Mouse (Mus musculus) forebrain, embryonic 11.5 days (tissue): Measurements from ENCODE around the gene Zfp821. TPM values are rescaled to one million over a fixed set of nuclear protein-coding genes. Genes with fewer than 3 reads are reported as not detected.

ENCODE experiments used
- ATAC-seq: fragments of 200-750 bp; cut with Nextera tagmentation; replicated peaks from 2 replicates; pipeline ENCODE4 v1.8.0; 2017; ENCODE audit warnings: moderate TSS enrichment; ENCODE audit not compliant: low FRiP score
- DNase-seq: peaks from one replicate; pipeline ENCODE4 v3.0.0-alpha.2; 2017; ENCODE audit warnings: low spot score
- H3K27ac ChIP-seq: fragments of 300-500 bp; sonication (generic); 2 replicates; pipeline ENCODE4 v1.5.1; 2014; ENCODE audit warnings: low read depth, low read length
- H3K27me3 ChIP-seq: fragments of 300-500 bp; sonication (generic); 2 replicates; pipeline ENCODE4 v1.6.1; 2014; ENCODE audit warnings: mild to moderate bottlenecking, low read length, mixed read lengths; ENCODE audit not compliant: control insufficient read depth, insufficient read depth
- H3K36me3 ChIP-seq: fragments of 300-500 bp; sonication (generic); 2 replicates; pipeline ENCODE4 v1.6.1; 2014; ENCODE audit warnings: mild to moderate bottlenecking, low read length, moderate library complexity, mixed read lengths; ENCODE audit not compliant: control insufficient read depth, insufficient read depth
- H3K4me1 ChIP-seq: fragments of 300-500 bp; sonication (generic); replicated peaks from 2 replicates; pipeline ENCODE4 v1.6.1; 2014; ENCODE audit warnings: low read length, mixed read lengths; ENCODE audit not compliant: control insufficient read depth, insufficient read depth
- H3K4me2 ChIP-seq: fragments of 300-500 bp; sonication (generic); 2 replicates; pipeline ENCODE4 v1.6.1; 2014; ENCODE audit warnings: low read depth, mild to moderate bottlenecking, low read length, moderate library complexity, mixed read lengths; ENCODE audit not compliant: severe bottlenecking
- H3K4me3 ChIP-seq: fragments of 300-500 bp; sonication (generic); 2 replicates; pipeline ENCODE4 v1.5.1; 2014; ENCODE audit warnings: low read depth, low read length
- H3K9ac ChIP-seq: fragments of 300-500 bp; sonication (generic); 2 replicates; pipeline ENCODE4 v1.6.1; 2014; ENCODE audit warnings: low read length
- H3K9me3 ChIP-seq: fragments of 300-500 bp; sonication (generic); 2 replicates; pipeline ENCODE4 v1.6.1; 2016; ENCODE audit warnings: low read length, mixed read lengths; ENCODE audit not compliant: control insufficient read depth
- WGBS: fragments of 180-500 bp; shearing (Covaris S2); extraction: QIAGEN DNeasy Blood & Tissue Kit; methylation state at CpG from one replicate; pipeline ENCODE4 v1.1.7; 2014; 5-methylcytosine and 5-hydroxymethylcytosine counted together
- polyA plus RNA-seq: library from polyadenylated mRNA; unstranded; fragments of >200 nt; fragmentation: Nextera tagmentation; extraction: Ambion mirVana; gene quantifications from 2 replicates; pipeline ENCODE4 v1.2.1, GENCODE M21; 2014

Zfp821 gene
- 50.2 and 56.1 TPM in 2 replicates for polyA plus RNA-seq

DNA sequence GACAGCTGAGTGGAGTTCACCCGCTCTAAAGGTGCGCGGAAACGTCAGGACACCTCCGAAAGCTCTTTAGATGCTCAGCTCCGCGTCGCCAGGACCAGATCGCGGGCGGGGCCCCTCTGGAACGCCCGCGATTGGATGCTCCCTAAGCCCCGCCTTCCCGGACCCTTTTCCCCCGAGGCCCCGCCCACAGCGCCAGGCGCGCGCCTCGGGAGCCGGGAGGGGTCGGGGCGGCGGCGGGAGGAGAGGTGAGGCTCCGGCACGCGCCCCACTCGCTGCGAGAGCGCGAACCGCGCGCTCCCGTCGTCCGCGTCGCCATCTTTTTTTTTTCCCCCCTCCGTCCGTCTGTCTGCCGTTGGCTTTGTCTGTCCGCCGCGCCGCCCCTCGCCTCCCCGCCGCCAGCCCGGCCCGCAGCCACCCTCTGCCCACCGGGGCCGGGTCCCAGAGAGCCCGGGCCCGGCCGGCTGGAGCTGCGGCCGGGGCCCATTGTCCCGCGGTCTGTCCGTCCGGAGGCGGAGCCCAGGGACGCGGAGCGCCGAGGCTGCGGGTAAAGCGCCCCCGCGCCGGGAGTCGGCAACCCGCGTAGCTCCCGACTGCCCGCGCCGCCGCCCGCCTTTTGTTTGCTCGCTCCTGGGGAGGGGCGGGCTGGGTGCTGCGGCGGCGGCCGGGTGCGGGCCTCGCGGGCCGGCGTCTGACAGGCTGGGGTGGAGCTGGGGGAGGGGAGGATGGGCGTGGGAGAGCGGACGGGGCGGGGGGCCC, at the start of gene Zfp821:
Gene Zfp821, plus strand, starts transcription at position 227 of the 756 bp plus-strand sequence.
- peak within 1 kb of the TSS; percentile 91 for H3K4me3 ChIP-seq
- ATAC-seq (peak; percentile 88), DNase-seq (peak; percentile 97)
- peak within 1 kb of the TSS; percentile 66 for H3K4me2 ChIP-seq
- peaks cover 4% of the 10 kb centered on the region; the same call in 1 of the 2 replicates for H3K27me3 ChIP-seq
- under 1% methylated on average over 55 of the region's 100 CpGs for WGBS
- H3K4me1 ChIP-seq: peaks cover 7% of the 10 kb centered on the region
- peak within 1 kb of the TSS; percentile 90 for H3K27ac ChIP-seq
- H3K9me3 ChIP-seq: no peaks in the 10 kb centered on the region
- peak within 1 kb of the TSS; percentile 99 for H3K9ac ChIP-seq
- H3K36me3 ChIP-seq: peaks cover 5% of the 10 kb centered on the region; the same call in 1 of the 2 replicates

DNA sequence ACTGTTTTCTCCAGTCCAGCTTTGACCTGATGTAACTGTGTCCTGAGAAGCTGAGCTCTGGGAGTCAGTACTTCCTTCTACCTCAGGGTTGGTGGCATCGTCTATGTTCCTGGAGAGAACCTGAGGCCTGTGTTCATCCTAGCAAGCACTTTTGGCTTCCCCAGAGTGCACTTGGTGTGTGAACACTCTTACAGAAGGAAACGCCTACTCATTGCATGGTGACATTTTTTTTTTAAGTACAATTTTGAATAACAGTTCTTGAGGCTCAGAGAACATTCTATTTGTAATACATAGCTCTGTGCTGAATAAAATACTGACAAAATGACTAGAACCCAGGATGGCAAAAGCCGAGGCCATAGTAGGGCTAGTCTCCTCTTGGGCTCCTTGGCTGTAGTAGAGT, 48.5 kb upstream of the Zfp821 start:
- Histone ChIP-seq H3K4me2 (no peak overlapping the region), H3K27me3 (no peaks in the 10 kb centered on the region), H3K27ac (no peak overlapping the region), H3K9me3 (no peaks in the 10 kb centered on the region), H3K9ac (no peak overlapping the region), H3K36me3 (no peaks in the 10 kb centered on the region), H3K4me1 (no peaks in the 10 kb centered on the region), H3K4me3 (no peak overlapping the region)
- no peak for ATAC-seq
- 91% methylated on average over 3 of the region's 3 CpGs for WGBS
- DNase-seq: no peak

DNA sequence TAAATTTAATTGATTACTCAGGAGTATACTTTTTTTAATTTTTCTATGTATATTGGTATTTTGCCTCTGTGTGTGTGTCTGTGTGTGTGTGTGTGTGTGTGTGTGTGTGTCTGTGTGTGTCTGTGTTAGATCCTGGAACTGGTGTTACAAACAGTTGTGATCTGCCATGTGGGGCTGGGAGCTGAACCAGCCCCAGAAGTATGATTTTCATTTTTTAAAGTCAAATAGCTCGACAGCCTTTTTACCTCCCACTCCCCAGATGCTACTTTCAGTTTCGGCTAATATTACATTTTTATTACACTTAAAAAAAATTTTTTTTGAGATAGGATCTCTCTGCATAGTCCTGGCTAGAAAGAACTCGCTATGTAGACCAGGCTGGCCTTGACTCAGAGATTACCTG, 43.0 kb upstream of the Zfp821 start:
- Histone ChIP-seq H3K9ac (no peak overlapping the region), H3K4me2 (no peak overlapping the region), H3K9me3 (no peaks in the 10 kb centered on the region), H3K36me3 (no peaks in the 10 kb centered on the region), H3K27me3 (no peaks in the 10 kb centered on the region), H3K27ac (no peak overlapping the region), H3K4me1 (no peaks in the 10 kb centered on the region), H3K4me3 (no peak overlapping the region)
- DNase-seq (no peak), ATAC-seq (no peak)
- WGBS: 89% methylated on average over 3 of the region's 3 CpGs

DNA sequence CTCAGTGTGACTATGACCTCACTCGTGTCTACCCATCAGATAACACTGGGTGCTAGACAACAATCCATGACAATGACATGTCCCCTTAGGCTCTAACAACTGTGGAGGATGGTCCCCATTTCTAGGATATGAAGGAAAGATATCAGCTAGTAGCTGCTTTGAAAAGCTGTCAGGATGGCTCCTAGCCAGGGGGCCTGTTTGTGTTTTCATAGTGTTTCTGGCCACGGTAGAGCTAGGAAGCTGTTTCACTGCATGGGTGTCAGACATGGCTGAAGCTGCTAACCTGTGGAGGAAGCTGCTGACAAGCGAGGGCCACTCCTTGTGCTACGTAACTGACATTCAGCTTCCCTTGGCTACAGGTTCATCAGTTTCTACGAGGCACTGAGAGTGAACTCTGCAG, 38.7 kb upstream of the Zfp821 start:
- H3K9ac ChIP-seq: no peak overlapping the region
- DNase-seq (no peak), ATAC-seq (no peak)
- H3K27me3 ChIP-seq: no peaks in the 10 kb centered on the region
- WGBS: 88% methylated on average over 5 of the region's 5 CpGs
- H3K27ac ChIP-seq: no peak overlapping the region
- no peak overlapping the region for H3K4me3 ChIP-seq
- H3K4me1 ChIP-seq: no peaks in the 10 kb centered on the region
- no peaks in the 10 kb centered on the region for H3K9me3 ChIP-seq
- H3K4me2 ChIP-seq: no peak overlapping the region
- no peaks in the 10 kb centered on the region for H3K36me3 ChIP-seq

DNA sequence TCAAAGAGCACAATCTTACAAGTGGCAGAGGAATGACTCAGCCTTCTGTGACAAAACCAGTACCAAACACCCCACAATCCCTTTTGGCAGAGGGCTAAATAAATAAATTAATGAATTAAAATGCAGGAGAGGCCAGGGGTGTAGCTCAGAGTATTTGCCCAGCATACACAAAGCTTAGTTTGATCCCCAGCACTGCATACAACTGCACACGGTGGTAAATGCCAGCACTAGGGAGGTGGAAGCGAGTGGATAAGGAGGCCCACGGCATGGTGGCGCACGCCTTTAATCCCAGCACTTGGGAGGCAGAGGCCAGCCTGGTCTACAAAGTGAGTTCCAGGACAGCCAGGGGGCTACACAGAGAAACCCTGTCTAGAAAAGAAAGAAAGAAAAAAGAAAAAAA, 32.7 kb upstream of the Zfp821 start:
- Histone ChIP-seq H3K4me3 (no peak overlapping the region), H3K27me3 (no peaks in the 10 kb centered on the region), H3K4me1 (no peaks in the 10 kb centered on the region), H3K9ac (no peak overlapping the region), H3K9me3 (no peaks in the 10 kb centered on the region), H3K36me3 (peaks cover 9% of the 10 kb centered on the region), H3K27ac (no peak overlapping the region), H3K4me2 (no peak overlapping the region)
- no peak for ATAC-seq
- no peak for DNase-seq
- 91% methylated on average over 5 of the region's 5 CpGs for WGBS

DNA sequence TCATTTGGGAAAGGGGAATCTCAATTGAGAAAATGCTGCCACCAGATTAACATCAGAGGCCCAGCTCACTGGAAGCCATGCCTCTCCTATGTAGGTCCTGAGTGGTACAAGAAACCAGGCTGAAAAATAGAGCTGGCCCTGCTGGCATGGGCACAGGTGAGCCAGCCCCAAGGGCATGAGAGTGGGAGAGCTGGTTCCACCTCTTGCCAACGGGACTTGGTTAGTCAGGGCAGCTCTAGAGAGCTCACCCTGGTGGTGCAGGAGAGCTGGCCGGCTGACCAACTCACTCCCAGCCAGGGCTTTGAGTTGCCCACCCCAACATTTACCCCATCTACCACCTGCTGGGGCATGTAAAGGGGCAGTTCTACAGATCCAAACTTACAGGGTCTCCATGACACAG, 31.8 kb upstream of the Zfp821 start:
- Histone ChIP-seq H3K27ac (no peak overlapping the region), H3K36me3 (peaks cover 9% of the 10 kb centered on the region), H3K9me3 (no peaks in the 10 kb centered on the region), H3K9ac (no peak overlapping the region), H3K27me3 (no peaks in the 10 kb centered on the region), H3K4me3 (no peak overlapping the region), H3K4me2 (no peak overlapping the region), H3K4me1 (no peaks in the 10 kb centered on the region)
- 89% methylated on average over 2 of the region's 2 CpGs for WGBS
- ATAC-seq: no peak
- no peak for DNase-seq

DNA sequence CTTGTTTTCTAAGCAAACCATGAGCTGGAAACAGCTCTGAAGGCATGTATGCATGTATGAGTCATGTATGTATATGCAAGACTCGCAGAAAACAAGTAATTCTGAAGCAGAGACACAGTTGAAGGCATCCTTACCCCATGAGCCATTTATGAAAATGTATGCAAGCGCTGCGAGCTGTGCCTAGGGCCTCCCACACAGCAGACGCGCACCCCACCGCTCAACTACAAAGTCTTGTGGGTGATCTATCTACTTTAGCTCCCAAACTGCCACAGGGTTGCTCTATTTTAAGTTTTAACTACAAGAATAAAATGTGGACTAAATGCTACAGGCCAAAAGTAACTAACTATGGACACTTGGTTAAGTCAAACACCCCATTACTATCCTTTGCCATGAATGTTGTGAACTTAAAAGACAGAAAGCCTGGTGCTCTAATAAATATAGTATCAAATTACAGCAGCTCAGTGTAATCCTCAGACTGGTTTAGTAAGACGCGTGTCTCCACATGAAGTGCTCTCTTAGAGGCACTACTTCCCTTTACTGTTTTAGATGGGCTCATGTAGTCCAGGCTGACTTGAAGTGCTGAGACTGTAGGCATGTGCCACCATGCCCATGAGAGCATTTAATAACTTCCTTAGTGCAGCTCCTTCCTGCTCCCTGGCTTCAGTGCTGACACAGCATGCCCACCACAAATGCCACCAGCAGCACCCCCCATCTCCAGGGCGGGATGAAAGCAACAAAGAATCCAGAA, 29.3 kb upstream of the Zfp821 start:
- no peak for DNase-seq
- H3K4me2 ChIP-seq: no peak overlapping the region
- H3K9ac ChIP-seq: no peak overlapping the region
- peaks cover 9% of the 10 kb centered on the region for H3K36me3 ChIP-seq
- no peak overlapping the region for H3K4me3 ChIP-seq
- H3K27ac ChIP-seq: no peak overlapping the region
- no peaks in the 10 kb centered on the region for H3K4me1 ChIP-seq
- H3K9me3 ChIP-seq: no peaks in the 10 kb centered on the region
- no peak for ATAC-seq
- no peaks in the 10 kb centered on the region for H3K27me3 ChIP-seq
- WGBS: 94% methylated on average over 9 of the region's 9 CpGs

DNA sequence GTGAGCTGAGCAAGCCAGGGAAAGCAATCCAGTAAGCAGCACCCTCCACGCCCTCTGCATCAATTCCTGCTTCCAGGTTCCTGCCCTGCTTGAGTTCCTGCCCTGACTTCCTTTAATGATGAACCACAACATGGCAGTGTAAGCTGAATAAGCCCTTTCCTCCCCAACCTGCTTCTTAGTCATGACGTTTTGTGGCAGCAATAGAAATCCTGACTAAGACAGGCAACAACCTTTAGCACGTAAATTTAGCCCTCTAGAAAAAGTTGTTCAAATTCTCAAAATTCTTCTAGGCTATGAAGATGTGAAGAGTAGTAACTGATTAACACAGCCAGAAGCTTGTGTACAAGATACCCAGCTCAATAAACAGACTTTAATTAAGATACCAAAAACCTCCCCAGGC, 23.8 kb upstream of the Zfp821 start:
- Histone ChIP-seq H3K27ac (no peak overlapping the region), H3K36me3 (peaks cover 4% of the 10 kb centered on the region; the same call in 1 of the 2 replicates), H3K27me3 (no peaks in the 10 kb centered on the region), H3K9me3 (no peaks in the 10 kb centered on the region), H3K9ac (no peak overlapping the region), H3K4me1 (no peaks in the 10 kb centered on the region), H3K4me2 (no peak overlapping the region), H3K4me3 (no peak overlapping the region)
- DNase-seq (no peak), ATAC-seq (no peak)
- 90% methylated on average over 3 of the region's 3 CpGs for WGBS
